Mouse (Mus musculus): ENCODE measurements at regions not wholly inside any gene's neighbourhood (a gene's known extent, or its start where the extent isn't known, plus 50 kb on each side); places are given as distances from the start of the nearest gene placed in this dataset.
"Not testable (repeated sequence)": the region's sequence is repeated elsewhere in the genome, so short reads cannot be mapped to it uniquely, and the experiment has no call there.

- no peak for DNase-seq (ENCODE audit: low read depth)
Measured at GRCm38 (mm10) chr8:30063148-30063547, 2615.7 kb downstream of the Poteg start.

- no peak for DNase-seq (ENCODE audit: low read depth)
Measured at GRCm38 (mm10) chr8:30077726-30078125, 2630.3 kb downstream of the Poteg start.

DNA sequence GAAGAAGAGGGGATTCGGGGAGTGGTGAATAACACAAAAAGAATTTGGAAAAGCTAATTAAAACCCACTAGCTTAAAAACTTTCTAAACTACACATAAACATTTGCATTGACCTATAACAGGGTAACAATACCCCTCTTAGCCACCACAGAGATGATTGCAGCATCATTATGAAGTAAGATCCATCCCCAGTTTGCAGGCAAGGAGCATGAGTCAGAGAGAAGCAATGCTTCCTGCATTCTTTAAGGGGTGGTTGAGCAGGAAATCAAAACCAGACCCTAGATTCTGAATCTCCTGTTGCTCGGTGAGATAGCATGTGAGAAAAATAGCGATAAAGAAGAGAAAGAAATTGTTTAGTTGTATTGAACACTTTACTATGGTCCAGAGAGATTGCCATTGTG is 2680.3 kb downstream of the Poteg start:
- DNase-seq (ENCODE audit: low read depth), result no peak

DNA sequence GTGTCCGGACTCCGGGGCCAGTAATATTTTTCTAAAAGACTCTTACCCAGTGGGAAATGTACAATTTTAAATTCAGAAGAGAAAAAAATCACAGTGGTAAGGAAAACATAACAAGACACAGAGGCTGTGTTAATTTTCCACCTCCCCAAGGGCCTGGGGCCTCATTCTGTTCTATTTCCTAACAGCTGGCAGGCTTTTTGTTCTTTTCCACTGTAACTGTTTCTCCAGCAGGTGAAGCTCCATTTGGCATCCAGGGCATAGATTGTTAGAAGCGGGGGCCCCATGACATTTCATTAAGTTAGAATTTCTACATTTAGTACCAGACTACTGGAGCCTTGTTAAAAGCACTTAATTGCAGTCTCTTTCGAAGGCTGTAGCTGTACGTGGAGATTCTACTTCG is 2687.5 kb downstream of the Poteg start:
- no peak for DNase-seq (ENCODE audit: low read depth)

GRCm38 (mm10) chr8:30151181-30151844 is 2703.8 kb downstream of the Poteg start:
- DNase-seq (ENCODE audit: low read depth), result no peak

GRCm38 (mm10) chr8:30152921-30153320 is 2705.5 kb downstream of the Poteg start:
- DNase-seq (ENCODE audit: low read depth), result no peak

DNA sequence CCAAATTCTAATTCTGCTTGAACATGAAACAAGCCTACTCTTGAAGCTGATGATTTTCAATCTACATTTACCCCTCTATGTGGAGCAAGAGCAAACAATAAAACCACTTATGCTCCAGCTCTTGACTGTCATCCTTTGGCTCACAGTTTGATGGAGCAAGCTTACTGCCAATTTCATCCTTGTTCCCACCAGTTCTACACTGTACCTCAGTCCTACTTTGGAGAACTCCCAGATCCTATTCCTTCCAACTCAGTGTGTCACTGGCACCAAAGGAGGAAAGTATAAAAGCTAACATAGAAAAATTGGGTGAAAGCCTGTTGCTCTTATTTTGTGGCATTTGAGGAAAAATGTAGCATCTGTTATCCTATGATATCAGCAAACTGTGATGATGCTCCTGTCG is 2724.4 kb downstream of the Poteg start:
- no peak for DNase-seq (ENCODE audit: low read depth)

DNA sequence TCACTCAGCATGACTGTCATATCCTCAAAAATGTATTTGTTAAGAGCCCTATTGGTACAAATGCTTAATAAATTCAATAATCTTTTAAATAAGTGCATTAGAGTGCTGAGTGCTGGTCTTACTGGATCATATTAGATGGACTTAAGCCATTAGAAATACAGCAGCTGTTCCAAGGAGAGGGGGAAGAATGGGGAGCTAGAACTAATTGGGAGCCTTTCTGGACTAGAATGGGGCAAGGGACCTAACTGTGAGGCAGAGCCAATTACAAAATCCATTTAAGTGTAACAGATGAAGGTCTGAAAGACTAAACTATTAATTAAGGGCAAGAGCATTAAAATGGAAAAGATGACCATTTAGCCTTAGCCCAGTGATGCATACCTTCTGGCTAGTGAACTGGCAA is 2755.3 kb downstream of the Poteg start:
- DNase-seq (ENCODE audit: low read depth), result not testable (repeated sequence)

- DNase-seq (ENCODE audit: low read depth), result no peak
Measured at GRCm38 (mm10) chr8:30227354-30227753, 2779.9 kb downstream of the Poteg start.

- DNase-seq (ENCODE audit: low read depth), result no peak
Measured at GRCm38 (mm10) chr8:30233266-30233665, 2785.8 kb downstream of the Poteg start.

DNA sequence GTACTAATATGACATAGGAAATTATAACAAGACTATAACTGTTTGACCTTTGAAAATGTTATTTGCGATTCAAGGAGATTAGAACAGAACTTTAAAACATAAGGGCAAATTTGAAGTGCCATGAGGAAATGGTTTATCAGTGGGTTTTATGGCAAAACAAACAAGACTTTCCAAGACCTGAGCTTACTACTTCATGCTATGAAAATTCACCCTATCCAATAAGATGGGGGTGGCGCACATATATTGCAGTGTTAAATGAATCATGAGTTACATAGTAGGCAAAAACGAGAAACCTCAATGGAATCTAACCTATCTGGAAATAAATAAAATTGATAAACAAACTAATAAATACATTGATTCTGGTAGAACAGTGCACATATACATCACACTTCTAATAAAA is 2804.3 kb downstream of the Poteg start:
- DNase-seq (ENCODE audit: low read depth), result no peak

DNA sequence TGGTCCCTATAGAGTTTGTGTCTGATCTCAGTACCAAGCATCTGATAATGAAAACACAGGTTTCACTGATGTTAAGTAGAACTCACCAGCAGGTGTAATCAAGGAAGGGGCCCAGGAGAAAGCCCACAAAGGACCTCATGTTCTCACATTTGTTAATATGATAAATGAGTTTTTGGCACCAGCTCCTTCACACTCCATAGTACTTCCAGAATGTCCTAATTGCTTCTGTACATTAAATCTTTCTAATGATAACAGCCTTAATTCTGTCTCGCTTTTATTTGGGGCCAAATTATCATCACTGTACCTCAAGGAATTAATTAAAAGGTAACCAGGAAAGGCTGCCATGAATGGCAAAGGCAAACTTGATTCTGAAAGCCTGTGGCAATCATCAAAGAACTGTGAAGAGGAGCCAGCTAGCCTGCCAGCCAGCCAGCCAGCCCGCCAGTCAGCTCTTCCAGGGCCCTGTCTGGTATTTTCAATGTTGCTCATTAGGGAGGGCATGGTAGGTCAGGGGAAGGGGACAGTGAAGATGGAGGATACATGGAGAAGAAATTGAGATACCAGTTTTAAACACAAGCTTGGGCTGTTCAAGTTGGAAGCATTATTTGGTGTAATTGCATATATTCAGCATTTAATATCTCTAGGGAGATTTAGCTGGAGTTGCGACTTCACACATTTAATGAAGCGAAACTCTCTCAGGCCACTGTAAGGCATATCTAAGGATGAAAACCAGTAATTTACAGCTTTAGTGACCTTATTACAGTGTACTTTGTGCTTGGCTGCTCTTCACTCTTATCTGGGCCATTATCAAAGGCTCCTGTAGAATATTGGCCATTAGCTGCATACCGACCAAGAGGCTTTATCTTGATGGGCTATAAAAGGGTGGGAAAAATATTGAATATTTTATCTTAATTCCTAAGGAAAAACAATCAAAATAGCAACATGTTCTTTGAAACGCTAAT is 2822.8 kb downstream of the Poteg start:
- no peak for DNase-seq (ENCODE audit: low read depth)

- no peak for DNase-seq (ENCODE audit: low read depth)
Measured at GRCm38 (mm10) chr8:30289169-30289568, 2841.7 kb downstream of the Poteg start.

- no peak for DNase-seq (ENCODE audit: low read depth)
Measured at GRCm38 (mm10) chr8:30331201-30331600, 2883.7 kb downstream of the Poteg start.

DNA sequence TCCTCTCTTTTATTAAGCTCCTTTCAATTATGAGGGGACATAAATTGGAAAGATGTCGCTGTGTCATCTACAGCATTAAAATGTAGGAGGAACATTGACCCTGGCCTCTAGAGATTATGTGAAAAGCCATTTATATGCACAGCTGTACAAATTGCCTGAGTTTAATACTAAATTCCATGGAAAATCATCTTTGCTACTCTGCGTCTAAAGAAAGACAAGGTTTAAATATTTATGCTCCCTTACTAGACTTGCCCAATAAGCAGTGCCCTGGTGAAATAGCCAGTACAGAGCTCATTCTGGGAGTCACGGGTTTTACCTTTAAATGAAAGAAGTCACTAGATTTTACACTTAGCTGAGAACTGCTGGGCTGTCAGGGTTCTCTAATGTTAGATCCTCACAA is 2885.9 kb downstream of the Poteg start:
- no peak for DNase-seq (ENCODE audit: low read depth)

GRCm38 (mm10) chr8:30359464-30359863 is 2912.0 kb downstream of the Poteg start:
- no peak for DNase-seq (ENCODE audit: low read depth)

- DNase-seq (ENCODE audit: low read depth), result no peak
Measured at GRCm38 (mm10) chr8:30365721-30366120, 2918.3 kb downstream of the Poteg start.

DNA sequence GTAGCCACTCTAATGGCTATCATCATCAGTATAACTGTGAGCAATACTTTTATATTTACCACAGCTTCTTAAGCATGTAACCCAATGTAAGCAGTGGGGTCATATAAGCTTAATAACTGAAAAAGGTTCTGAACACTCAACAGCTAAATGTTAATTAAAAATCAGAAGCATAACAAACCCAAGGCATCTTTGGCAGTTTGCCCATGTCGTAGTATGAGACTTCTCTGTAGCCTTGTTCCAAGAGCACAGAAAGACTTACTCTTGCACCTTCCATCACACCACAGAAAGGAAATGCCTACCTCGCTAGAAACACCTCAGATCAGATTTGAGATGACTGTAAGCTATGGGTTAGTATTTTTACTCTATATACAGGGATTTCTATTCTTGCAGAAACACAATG is 2944.5 kb downstream of the Poteg start:
- no peak for DNase-seq (ENCODE audit: low read depth)

DNA sequence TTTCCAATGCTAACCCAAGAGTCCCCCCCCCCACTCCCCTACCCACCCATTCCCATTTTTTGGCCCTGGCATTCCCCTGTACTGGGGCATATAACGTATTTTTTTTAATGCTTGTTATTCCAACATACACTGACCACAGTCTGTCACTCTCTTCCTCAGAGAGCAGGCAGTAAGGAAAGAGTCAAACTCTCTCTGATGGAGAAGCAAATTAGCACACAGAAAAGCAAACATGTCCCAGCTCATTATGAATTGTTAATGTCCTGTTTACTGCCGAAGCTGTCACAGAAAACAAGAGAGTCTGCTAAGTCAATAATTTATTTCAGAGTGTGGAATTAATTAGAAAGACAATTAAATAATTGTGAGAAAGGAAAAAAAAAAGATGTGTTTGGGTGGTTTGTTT is 2989.1 kb upstream of the 5930422O12Rik start:
- DNase-seq (ENCODE audit: low read depth), result no peak

- DNase-seq (ENCODE audit: low read depth), result no peak
Measured at GRCm38 (mm10) chr8:30441821-30442220, 2986.7 kb upstream of the 5930422O12Rik start.

- no peak for DNase-seq (ENCODE audit: low read depth)
Measured at GRCm38 (mm10) chr8:30443874-30444273, 2984.6 kb upstream of the 5930422O12Rik start.

- no peak for DNase-seq (ENCODE audit: low read depth)
Measured at GRCm38 (mm10) chr8:30444274-30444673, 2984.2 kb upstream of the 5930422O12Rik start.

- DNase-seq (ENCODE audit: low read depth), result no peak
Measured at GRCm38 (mm10) chr8:30458136-30458535, 2970.4 kb upstream of the 5930422O12Rik start.
